Mouse (Mus musculus): Measurements from ENCODE around the gene Olfr91.

DNA sequence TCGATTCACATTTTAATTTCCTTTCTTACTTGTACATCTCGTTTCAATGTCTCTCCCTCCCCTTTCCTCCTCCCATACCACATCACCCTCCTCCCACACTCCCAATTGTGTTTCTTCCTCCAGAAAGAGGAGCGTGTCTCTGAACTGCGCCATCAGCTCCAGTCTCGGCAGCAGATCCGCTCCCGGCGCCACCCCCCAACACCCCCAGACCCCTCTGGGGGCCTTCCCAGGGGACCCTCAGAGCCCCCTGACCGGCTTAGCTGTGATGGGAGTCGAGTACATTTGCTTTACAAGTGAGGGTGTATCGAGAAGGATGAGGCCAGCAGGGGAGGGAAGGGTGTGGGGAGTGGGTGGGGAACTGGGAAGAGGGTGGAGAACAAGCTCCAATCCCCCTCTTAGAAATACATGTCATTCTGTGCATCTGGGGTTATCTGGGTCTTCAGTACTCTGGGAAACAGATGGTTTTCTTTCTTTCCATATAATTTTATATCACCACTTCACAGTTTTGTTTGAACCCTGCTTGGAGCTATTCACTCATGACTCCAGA lies 25.3 kb downstream of the Olfr91 start:
- TF ChIP-seq POLR2A (IDR thresholded peaks at IDR 0.05; ENCODE audit: borderline replicate concordance, control insufficient read depth, low read depth, low read length) (no peak), CTCF (IDR thresholded peaks at IDR 0.05; ENCODE audit: control insufficient read depth, insufficient read depth, low read length) (no peak)

Data from bone marrow, adult 2 months (tissue).